In genomic region chr19:55099184-55100160, GRCm38 (mm10) we compare ENCODE assay signal across 8 mouse cellular contexts. TPM values are rescaled to one million over a fixed set of nuclear protein-coding genes. Genes with fewer than 3 reads are reported as not detected.
DNase-seq lines count a peak whose midpoint lies in the region; ATAC-seq lines count a peak whose summit lies in the region.

No protein-coding gene starts in this region.

- peak overlapping the region; percentile 93 for H3K9ac ChIP-seq in heart, embryonic 14.5 days (ENCODE audit: low read length)
- peak overlapping the region; percentile 82 for H3K9ac ChIP-seq in liver, embryonic 12.5 days

- H3K4me1 ChIP-seq in heart, embryonic 14.5 days (ENCODE audit: control insufficient read depth in 2 of 2, insufficient read depth in 2 of 2, low read length in 2 of 2), result peaks cover 8 to 24% of the 10 kb centered on the region in 2 experiments
- peaks cover 32% of the 10 kb centered on the region for H3K4me1 ChIP-seq in liver, embryonic 12.5 days

- H3K4me3 ChIP-seq in heart, embryonic 14.5 days (ENCODE audit: control insufficient read depth in 1 of 2, insufficient read depth in 1 of 2, low read depth in 1 of 2, low read length in 2 of 2), result peak overlapping the region; percentile 58 to 95
- peak overlapping the region; percentile 77 for H3K4me3 ChIP-seq in liver, embryonic 12.5 days

- H3K27me3 ChIP-seq in heart, embryonic 14.5 days (ENCODE audit: control insufficient read depth, insufficient read depth, low read length), result no peaks in the 10 kb centered on the region
- peaks cover 6% of the 10 kb centered on the region; the same call in 1 of the 2 replicates for H3K27me3 ChIP-seq in liver, embryonic 12.5 days (replicated peaks)
- H3K27me3 ChIP-seq in splenic B cell, adult 2 months (ENCODE audit: control insufficient read depth, insufficient read depth, low read length, poor library complexity, severe bottlenecking), result no peaks in the 10 kb centered on the region

- H3K27ac ChIP-seq in heart, embryonic 14.5 days (replicated peaks in 1 of 2; ENCODE audit: control insufficient read depth in 1 of 2, insufficient read depth in 1 of 2, low read depth in 2 of 2, low read length in 2 of 2), result peak overlapping the region; percentile 46 to 80
- H3K27ac ChIP-seq in liver, embryonic 12.5 days, result peak overlapping the region; percentile 68

- H3K4me2 ChIP-seq in heart, embryonic 14.5 days (ENCODE audit: low read length), result peak overlapping the region; percentile 98
- peak overlapping the region; percentile 97 for H3K4me2 ChIP-seq in liver, embryonic 12.5 days

- under 1% methylated on average over 66 of the region's 69 CpGs for WGBS in heart, embryonic 14.5 days
- under 1% methylated on average over 66 of the region's 69 CpGs for WGBS in liver, embryonic 12.5 days (ENCODE audit: insufficient replicate concordance)

- peak; percentile 78 for DNase-seq in brain, embryonic 18.5 days (ENCODE audit: low read depth, low spot score)
- DNase-seq in kidney, postnatal 10 days, result peak; percentile 93
- DNase-seq in naive thymus-derived CD4-positive, alpha-beta T cell, adult 2 months (ENCODE audit: low read depth), result peak; percentile 90
- peak; percentile 88 for DNase-seq in splenic B cell, adult 2 months (ENCODE audit: low read depth, low spot score)

- peaks cover 12% of the 10 kb centered on the region for H3K36me3 ChIP-seq in heart, embryonic 14.5 days (ENCODE audit: control insufficient read depth, insufficient read depth, low read length)
- peaks cover 16% of the 10 kb centered on the region for H3K36me3 ChIP-seq in liver, embryonic 12.5 days
- peaks cover 2% of the 10 kb centered on the region; the same call in 1 of the 2 replicates for H3K36me3 ChIP-seq in splenic B cell, adult 2 months (ENCODE audit: control insufficient read depth, insufficient read depth, low read length, poor library complexity, severe bottlenecking)

- ATAC-seq in CD4-positive, CD25-positive, alpha-beta regulatory T cell, adult 4 months, result peak; percentile 90
- peak; percentile 77 for ATAC-seq in erythroid progenitor cell, adult 5-6 weeks (replicated peaks; ENCODE audit: low FRiP score, poor library complexity, severe bottlenecking)
- peak; percentile 81 for ATAC-seq in heart, embryonic 14.5 days (ENCODE audit: insufficient number of reproducible peaks, insufficient read depth, low FRiP score, low read depth)
- ATAC-seq in liver, embryonic 12.5 days, result peak; percentile 89

- H3K9me3 ChIP-seq in heart, embryonic 14.5 days (ENCODE audit: control insufficient read depth, low read length), result no peaks in the 10 kb centered on the region
- H3K9me3 ChIP-seq in liver, embryonic 12.5 days (replicated peaks), result no peaks in the 10 kb centered on the region

RNA-seq across cellular contexts. Expression of gene Gpam, which starts 27.6 kb away (rescaled TPM):
- polyA plus RNA-seq in CD4-positive, CD25-positive, alpha-beta regulatory T cell, adult 4 months (2017; shearing (Covaris generic)), result 1 to 10 TPM; 1.6 to 2.1 TPM
- total RNA-seq in erythroid progenitor cell, adult 5-6 weeks (2015; ENCODE audit: low replicate concordance), result 2.1 and 4.0 TPM in 2 replicates
- 3.9 and 4.2 TPM in 2 replicates for total RNA-seq in erythroid progenitor cell, adult 5-6 weeks (2017; ENCODE audit: low replicate concordance)
- polyA plus RNA-seq in heart, embryonic 14.5 days (2014; fragmentation: Nextera tagmentation; extraction: Ambion mirVana), result 10.9 and 11.1 TPM in 2 replicates
- polyA plus RNA-seq in liver, embryonic 12.5 days (2016; fragmentation: Nextera tagmentation; extraction: Ambion mirVana), result 26.9 and 27.1 TPM in 2 replicates

Comparison
In these comparisons a context has a peak if more than half of its experiments do, and no peak if none do; other contexts are left out.
1. Peak in every context shown above with its lines: DNase-seq, ATAC-seq, H3K4me3 ChIP-seq and H3K27ac ChIP-seq.